Mouse (Mus musculus) granulocyte monocyte progenitor cell, adult 5-6 weeks (primary cell): ENCODE results near the gene Ptprq. TPM values are rescaled to one million over a fixed set of nuclear protein-coding genes. Genes with fewer than 3 reads are reported as not detected.

Source experiments
- ATAC-seq: replicated peaks from 2 replicates; pipeline ENCODE4 v1.8.0; 2016; ENCODE audit warnings: mild to moderate bottlenecking, moderate TSS enrichment, inconsistent platforms; ENCODE audit not compliant: poor library complexity, severe bottlenecking
- total RNA-seq, 2 experiments: library from RNA; stranded (forward) in 1 of 2; stranded (reverse) in 1 of 2; fragments of 200-712, 200-1000 nt in 1 of 2; fragments of >200 nt in 1 of 2; fragmentation: Nextera tagmentation in 1 of 2; gene quantifications; 2 replicates each; pipeline ENCODE4 v1.2.3; 2014 to 2017

Gene Ptprq
- total RNA-seq, 2 experiments from 2014 or later: not detected

DNA sequence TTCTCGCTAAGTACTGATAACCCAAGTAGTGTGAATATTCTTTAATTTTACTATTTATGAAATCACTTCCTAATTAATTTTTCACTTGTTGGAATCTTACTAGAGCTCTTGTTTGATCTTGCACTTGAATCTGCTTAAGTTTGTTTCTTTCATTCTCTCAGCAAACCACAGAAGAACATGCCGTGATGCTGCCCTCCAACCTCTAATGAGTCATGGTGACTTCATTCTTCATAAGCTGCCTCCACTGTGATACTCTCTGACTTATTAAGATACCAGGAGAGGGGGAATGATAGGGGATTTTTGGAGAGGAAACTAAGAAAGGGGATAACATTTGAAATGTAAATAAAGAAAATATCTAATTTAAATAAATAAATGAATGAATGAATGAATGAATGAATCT is 60.7 kb downstream of the Ptprq start:
- ATAC-seq: no peak

DNA sequence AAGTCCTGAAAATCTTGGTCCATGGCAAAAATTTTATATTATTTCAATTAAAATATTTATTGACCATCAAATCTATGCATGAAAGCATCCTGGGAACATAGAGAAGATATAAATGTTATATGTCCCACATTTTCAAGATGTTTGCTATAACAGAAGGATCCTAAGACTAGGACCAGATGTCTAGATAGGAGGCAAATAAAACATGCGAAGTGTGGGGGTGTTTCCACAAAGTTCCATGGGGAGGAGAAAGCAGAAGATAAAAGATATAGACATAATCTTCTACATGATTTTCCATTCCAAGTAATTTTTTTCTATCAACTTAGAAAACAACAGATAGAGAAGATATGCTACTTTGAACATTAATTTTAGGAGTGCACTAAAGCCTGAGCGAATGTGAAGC is 70.2 kb downstream of the Ptprq start:
- no peak for ATAC-seq

- no peak for ATAC-seq
Observed at GRCm38 (mm10) chr10:107628104-107628503, 91.7 kb downstream of the Ptprq start.

DNA sequence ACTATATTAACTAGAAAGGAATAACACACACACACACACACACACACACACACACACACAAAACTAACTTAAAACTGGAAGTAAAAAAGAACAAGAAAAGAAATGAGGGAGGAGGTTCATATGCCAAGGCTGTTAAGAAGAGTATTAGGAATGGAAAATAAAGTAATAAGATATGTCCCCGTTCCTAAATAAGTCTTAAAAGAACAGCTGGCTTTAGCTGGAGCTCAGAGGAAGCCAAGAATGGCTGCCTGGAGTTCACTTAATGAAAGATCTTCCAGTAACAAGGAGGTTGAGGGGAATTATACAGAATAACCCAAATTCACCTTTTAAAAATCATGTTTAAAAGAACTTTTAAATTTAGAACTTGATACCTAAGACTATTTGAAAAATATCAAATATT is 93.2 kb downstream of the Ptprq start:
- no peak for ATAC-seq

DNA sequence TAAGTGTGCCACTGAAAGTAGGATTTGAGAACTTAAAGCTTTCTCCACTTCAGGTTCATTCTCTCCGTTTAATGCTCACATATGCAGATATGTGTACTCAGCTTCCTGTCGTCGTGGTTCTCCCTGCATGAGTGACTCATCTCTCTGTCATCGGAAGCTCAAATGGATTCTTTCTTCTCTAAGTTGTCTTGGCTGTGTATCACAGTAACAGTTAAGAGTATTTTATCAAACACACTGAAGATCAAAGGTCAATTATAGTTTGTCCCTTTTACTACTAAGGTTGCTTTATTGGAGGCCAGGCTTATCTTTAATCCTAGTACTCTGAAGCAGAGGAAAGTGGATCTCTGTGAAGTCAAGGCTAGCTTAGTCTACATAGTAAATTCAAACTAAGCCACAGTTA is 95.6 kb downstream of the Ptprq start:
- no peak for ATAC-seq

DNA sequence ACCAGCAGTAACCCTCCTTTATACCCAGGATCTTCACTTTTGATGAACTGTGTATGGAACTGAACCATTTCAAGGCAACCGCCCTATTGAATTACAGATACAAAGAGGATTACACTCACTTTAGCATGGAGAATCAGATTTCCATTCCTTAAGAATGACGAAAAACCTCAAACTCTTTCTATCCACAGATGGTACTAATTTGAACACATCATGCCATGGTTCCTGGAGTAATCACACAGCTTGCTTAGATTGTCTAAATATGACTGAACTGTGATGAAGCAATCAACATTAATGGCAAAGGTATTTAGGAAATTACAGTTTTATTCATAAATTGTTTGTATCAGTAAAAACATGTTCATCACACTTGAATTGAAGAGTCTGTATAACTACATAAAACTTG is 104.4 kb downstream of the Ptprq start:
- no peak for ATAC-seq

DNA sequence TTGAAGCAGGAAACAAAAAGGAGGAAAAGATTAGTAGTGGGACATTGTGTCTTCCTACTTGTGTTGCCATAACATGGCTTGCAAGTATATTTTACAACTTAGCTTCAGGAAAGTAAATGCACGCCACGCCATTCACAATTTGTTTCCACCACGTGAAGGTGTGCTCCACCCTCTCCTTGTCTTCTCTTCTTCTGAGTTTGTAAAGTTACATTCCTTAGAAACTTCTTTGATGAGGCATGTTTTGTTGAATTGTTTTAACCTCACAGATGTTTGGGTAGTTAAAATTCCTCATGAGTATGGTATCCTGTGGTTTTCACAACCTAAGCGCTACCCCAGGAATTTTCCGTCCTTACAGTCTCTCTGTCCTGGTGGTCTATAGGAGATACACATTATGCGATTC is 118.5 kb downstream of the Ptprq start:
- no peak for ATAC-seq

- no peak for ATAC-seq
Observed at GRCm38 (mm10) chr10:107583360-107583759, 136.5 kb downstream of the Ptprq start.

DNA sequence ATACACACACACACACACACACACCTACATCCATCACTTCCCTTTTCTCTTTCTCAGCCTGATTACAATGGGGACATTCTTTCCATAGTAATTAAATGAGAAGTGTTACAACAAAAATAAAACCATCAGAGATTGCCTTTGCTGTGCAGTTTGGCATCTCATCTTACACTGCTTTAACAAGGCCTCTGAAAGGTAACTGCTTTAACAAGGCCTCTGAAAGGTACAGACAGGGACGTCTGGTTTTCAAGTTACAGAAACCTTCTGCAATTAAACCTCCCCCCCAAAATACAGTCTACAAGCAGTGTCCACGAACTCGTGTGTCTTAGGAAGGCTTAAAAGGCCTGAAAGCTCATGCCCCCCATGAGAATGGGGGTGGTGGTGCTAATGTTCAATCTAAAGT is 150.8 kb downstream of the Ptprq start:
- no peak for ATAC-seq

DNA sequence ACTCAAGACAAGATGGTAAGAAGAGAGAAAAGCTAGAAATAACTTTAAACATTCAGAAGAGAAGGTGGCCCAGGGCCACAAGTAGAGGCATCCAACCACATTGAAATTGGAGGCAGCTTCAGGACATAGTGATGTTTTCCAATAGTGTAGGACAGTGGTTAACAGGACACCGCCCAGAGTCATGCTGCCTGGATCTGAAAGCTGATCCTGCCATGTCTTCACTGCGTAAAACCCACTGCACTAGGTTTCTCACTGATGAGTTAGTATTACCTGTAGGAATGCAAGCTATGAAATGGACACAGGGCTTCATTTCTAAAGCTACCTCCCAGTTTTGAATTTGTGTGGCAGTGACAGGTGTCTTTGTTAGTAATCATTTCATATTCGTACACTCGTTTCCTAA is 151.6 kb downstream of the Ptprq start:
- no peak for ATAC-seq

DNA sequence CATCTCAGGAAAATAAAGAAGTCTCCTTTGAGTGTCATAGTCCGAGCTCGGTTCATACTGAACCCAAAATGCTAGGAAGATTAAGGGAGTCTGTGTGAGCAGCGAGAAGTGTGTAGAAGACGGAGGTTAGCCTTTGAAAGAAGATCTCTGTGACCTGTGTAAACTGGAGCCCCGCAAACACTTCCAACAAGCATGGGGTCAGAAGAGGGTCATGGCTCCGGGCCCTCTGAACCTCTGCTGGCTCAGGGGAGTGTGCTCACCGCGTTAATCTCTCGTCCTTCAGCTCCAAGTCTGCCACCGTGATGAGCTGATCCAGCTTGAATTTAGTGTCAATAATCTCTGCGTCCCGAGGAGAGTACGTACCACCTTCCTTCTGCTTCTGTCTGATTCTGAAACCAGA is 157.0 kb downstream of the Ptprq start:
- ATAC-seq: no peak

DNA sequence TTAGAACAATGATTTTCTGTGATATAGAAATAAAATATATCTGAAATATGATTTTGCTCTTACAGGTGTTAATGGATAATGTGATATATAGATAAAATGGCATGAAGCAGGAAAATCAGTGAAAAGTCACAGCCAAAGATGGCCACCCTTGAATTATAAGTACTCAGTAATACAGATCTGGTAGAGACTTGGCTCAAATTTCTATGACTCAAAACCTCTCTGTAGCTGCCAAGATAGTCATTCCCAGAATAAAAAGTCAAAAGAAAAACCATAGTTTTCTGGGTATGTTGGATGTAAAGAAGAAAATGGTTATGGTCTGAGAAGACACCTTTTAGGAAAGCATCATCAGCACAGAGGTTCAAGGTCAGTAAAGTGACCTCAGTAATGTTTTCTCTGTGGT is 159.0 kb downstream of the Ptprq start:
- ATAC-seq: no peak

- ATAC-seq: no peak
Observed at GRCm38 (mm10) chr10:107543026-107543425, 176.8 kb downstream of the Ptprq start.

DNA sequence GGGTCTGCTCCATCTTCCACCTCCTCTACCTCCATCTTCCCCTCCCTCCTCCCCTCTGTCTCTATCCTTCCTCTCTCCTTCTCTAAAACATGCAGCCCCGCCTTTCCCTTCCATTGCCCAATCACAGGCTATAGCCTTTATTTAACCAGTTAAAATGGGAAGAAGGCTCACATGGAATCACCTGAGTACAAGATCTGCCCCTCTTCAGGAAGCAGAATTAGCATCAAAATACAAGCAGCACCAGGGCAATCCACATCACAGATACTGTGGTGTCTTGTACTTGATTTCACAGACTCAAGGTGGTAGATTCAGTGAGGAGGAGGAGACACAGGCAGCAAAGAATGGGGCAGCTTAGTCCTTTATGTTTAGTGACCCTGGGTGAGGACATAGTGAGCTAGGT is 191.1 kb downstream of the Ptprq start:
- no peak for ATAC-seq

- no peak for ATAC-seq
Observed at GRCm38 (mm10) chr10:107519216-107519615, 200.6 kb downstream of the Ptprq start.

- ATAC-seq: no peak
Observed at GRCm38 (mm10) chr10:107516641-107517040, 203.2 kb downstream of the Ptprq start.

- ATAC-seq: no peak
Observed at GRCm38 (mm10) chr10:107514735-107515134, 205.1 kb downstream of the Ptprq start.

GRCm38 (mm10) chr10:107506397-107506796 is 213.5 kb downstream of the Ptprq start:
- ATAC-seq: no peak

DNA sequence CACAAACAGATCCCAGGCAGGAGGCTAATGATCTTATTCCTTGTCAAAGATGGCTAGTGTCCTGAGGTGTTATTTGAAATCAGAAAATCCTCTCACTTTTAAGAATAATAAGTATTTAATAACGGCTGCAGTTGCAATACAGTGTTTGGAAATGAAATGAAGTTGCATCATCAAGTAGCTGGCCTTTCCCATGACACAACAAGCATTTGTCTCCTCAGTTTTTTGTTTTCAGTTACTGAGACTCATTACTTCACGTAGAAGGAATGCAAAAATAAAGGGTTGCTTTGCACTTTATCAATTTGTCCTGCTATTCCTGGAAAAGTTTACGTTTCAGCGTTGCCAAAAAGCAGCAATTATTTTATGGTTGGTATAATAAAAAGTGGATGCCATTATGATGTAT is 216.4 kb downstream of the Ptprq start:
- ATAC-seq: no peak

DNA sequence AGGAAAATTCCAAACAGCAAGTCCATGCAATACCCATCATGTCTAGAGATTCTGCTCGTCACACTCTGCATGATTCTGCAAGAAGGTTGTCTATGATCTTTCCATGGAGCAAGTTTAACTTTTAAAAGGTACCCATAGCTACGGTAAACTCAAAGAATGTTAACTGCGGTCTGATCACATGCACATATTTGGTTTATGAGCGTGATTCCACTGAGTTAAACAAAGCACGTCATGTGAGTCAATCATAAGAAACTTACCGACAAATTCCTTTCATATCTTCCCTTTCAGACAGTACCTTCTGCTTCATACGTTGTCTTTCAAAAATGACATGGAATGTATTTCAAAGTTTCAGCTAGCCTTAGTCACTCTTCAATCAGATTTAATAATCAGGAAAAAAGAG is 217.7 kb downstream of the Ptprq start:
- no peak for ATAC-seq

GRCm38 (mm10) chr10:107499656-107500055 is 220.2 kb downstream of the Ptprq start:
- no peak for ATAC-seq

- no peak; the same call in 1 of the 2 replicates for ATAC-seq
Observed at GRCm38 (mm10) chr10:107496402-107496801, 223.4 kb downstream of the Ptprq start.

GRCm38 (mm10) chr10:107494568-107494967 is 225.3 kb downstream of the Ptprq start, which contains the start of gene Myf6:
Gene Myf6 (minus strand): TSS chr10:107494737.
- no peak for ATAC-seq
